Mouse (Mus musculus) myocyte (in vitro differentiated cells): ENCODE data around the gene Slc7a5. TPM values are rescaled to one million over a fixed set of nuclear protein-coding genes. Genes with fewer than 3 reads are reported as not detected.

Experiments
- H3K27me3 ChIP-seq: one replicate; pipeline ENCODE4 v1.6.1; 2011; ENCODE audit not compliant: control insufficient read depth, insufficient read depth, insufficient read length
- H3K36me3 ChIP-seq: one replicate; pipeline ENCODE4 v1.6.1; 2011; ENCODE audit not compliant: control insufficient read depth, insufficient read depth
- H3K4me2 ChIP-seq: one replicate; pipeline ENCODE4 v1.6.1; 2011; ENCODE audit warnings: low read depth, control low read depth
- H3K4me3 ChIP-seq: one replicate; pipeline ENCODE4 v1.5.1; 2011; ENCODE audit warnings: mild to moderate bottlenecking, control low read depth, moderate library complexity
- H3K79me2 ChIP-seq: one replicate; pipeline ENCODE4 v1.6.1; 2011; ENCODE audit not compliant: control insufficient read depth, insufficient read depth
- H3ac ChIP-seq: one replicate; pipeline ENCODE4 v1.6.1; 2011; ENCODE audit not compliant: control insufficient read depth, insufficient read length
- CEBPB ChIP-seq: IDR thresholded peaks from 2 replicates; pipeline ENCODE4 v1.6.1; 2011; ENCODE audit warnings: mild to moderate bottlenecking, moderate library complexity; ENCODE audit not compliant: poor library complexity, insufficient read depth, severe bottlenecking
- E2F4 ChIP-seq: IDR thresholded peaks from one replicate; pipeline ENCODE4 v1.6.1; 2011; ENCODE audit warnings: mild to moderate bottlenecking, control low read depth, moderate library complexity; ENCODE audit not compliant: insufficient read depth
- MAX ChIP-seq: IDR thresholded peaks from one replicate; pipeline ENCODE4 v1.6.1; 2011; ENCODE audit warnings: low read depth, mild to moderate bottlenecking, control low read depth
- MYOD1 ChIP-seq, 3 experiments: IDR thresholded peaks; one replicate each; pipeline ENCODE4 v1.6.1; 2011; ENCODE audit warnings: control low read depth in 2 of 3, low read depth in 2 of 3, mild to moderate bottlenecking in 2 of 3, moderate library complexity in 1 of 3; ENCODE audit not compliant: insufficient read length in 2 of 3, control insufficient read depth in 1 of 3
- MYOG ChIP-seq, 3 experiments: IDR thresholded peaks; one replicate each; pipeline ENCODE4 v1.6.1; 2011; ENCODE audit warnings: control low read depth in 2 of 3, low read depth in 2 of 3, mild to moderate bottlenecking in 2 of 3; ENCODE audit not compliant: insufficient read length in 2 of 3, control insufficient read depth in 1 of 3, insufficient read depth in 1 of 3
- POLR2A ChIP-seq: IDR thresholded peaks from one replicate; pipeline ENCODE4 v1.6.1; 2011; ENCODE audit warnings: low read depth, mild to moderate bottlenecking, control low read depth, moderate library complexity; ENCODE audit not compliant: insufficient read length
- POLR2AphosphoS2 ChIP-seq: IDR thresholded peaks from one replicate; pipeline ENCODE4 v1.6.1; 2011; ENCODE audit warnings: low read depth, control low read depth; ENCODE audit not compliant: insufficient read length
- REST ChIP-seq: IDR thresholded peaks from one replicate; pipeline ENCODE4 v1.6.1; 2011; ENCODE audit warnings: mild to moderate bottlenecking, control low read depth, moderate library complexity; ENCODE audit not compliant: insufficient read depth, insufficient read length
- SRF ChIP-seq: IDR thresholded peaks from one replicate; pipeline ENCODE4 v1.6.1; 2011; ENCODE audit warnings: low read depth; ENCODE audit not compliant: control insufficient read depth, insufficient read length
- TCF12 ChIP-seq: IDR thresholded peaks from one replicate; pipeline ENCODE4 v1.6.1; 2011; ENCODE audit warnings: mild to moderate bottlenecking, control low read depth; ENCODE audit not compliant: poor library complexity, insufficient read depth, severe bottlenecking
- TCF3 ChIP-seq: IDR thresholded peaks from one replicate; pipeline ENCODE4 v1.6.1; 2011; ENCODE audit warnings: low read depth, control low read depth; ENCODE audit not compliant: insufficient read length
- USF1 ChIP-seq: IDR thresholded peaks from one replicate; pipeline ENCODE4 v1.6.1; 2011; ENCODE audit warnings: low read depth, mild to moderate bottlenecking, control low read depth, moderate library complexity
- polyA plus RNA-seq: library from polyadenylated mRNA; unstranded; fragments of >200 nt; fragmentation: generic; extraction: Trizol; gene quantifications from one replicate; pipeline ENCODE4 v1.2.1, GENCODE M21; 2012; ENCODE audit warnings: missing spikeins

Slc7a5 gene
- polyA plus RNA-seq, 1 experiment, result 612 TPM

- no peak overlapping the region for H3K4me2 ChIP-seq
- no peaks in the 10 kb centered on the region for H3K27me3 ChIP-seq
- no peak overlapping the region for H3ac ChIP-seq
- no peak overlapping the region for H3K4me3 ChIP-seq
- no peaks in the 10 kb centered on the region for H3K36me3 ChIP-seq
- no peaks in the 10 kb centered on the region for H3K79me2 ChIP-seq
- TF ChIP-seq TCF12 (no peak), POLR2AphosphoS2 (no peak), CEBPB (no peak)
These were observed 36.2 kb upstream of the Slc7a5 start for GRCm38 (mm10) chr8:121943716-121944115.

- TF ChIP-seq REST (no peak), TCF12 (no peak), POLR2AphosphoS2 (no peak), CEBPB (no peak), USF1 (no peak), SRF (no peak)
- no peak overlapping the region for H3ac ChIP-seq
These were observed 35.6 kb upstream of the Slc7a5 start for GRCm38 (mm10) chr8:121943057-121943540.

DNA sequence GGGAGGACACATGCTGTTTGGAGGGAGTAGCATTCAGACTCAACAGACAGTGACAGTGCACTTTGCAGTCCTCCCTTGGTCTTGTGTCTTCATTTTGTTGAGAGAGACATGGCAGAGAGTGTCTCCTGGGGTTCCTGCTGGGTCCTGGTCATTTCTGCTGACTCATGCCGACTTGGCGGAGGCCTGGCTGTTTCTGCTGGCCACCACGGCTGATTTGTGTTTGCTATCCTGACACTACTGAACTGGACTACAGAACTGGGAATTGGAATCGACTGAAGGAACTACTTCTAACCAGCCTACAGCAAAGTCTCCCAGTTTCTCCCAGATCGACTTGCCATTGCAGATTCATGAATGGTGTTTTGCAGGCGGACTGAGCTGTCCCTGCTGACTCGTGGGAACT is 31.2 kb upstream of the Slc7a5 start:
- Histone ChIP-seq H3K27me3 (no peaks in the 10 kb centered on the region), H3K36me3 (no peaks in the 10 kb centered on the region), H3K79me2 (no peaks in the 10 kb centered on the region), H3ac (no peak overlapping the region), H3K4me2 (no peak overlapping the region), H3K4me3 (no peak overlapping the region)
- no peak for TF ChIP-seq CEBPB
- TF ChIP-seq USF1, result no peak
- TF ChIP-seq TCF12, result no peak
- TF ChIP-seq MYOG (IDR thresholded peaks at IDR 0.05; ENCODE audit: control insufficient read depth in 1 of 3, insufficient read depth in 1 of 3, insufficient read length in 2 of 3, low read depth in 2 of 3), result no peak
- no peak for TF ChIP-seq MAX
- no peak for TF ChIP-seq POLR2A
- no peak for TF ChIP-seq MYOD1 (IDR thresholded peaks at IDR 0.05; ENCODE audit: control insufficient read depth in 1 of 3, insufficient read length in 2 of 3, low read depth in 2 of 3)
- TF ChIP-seq TCF3, result no peak
- TF ChIP-seq SRF, result no peak
- TF ChIP-seq REST, result no peak

More at GRCm38 (mm10) chr8:121943057-121943540, 35.6 kb upstream of the Slc7a5 start:
- Histone ChIP-seq H3K27me3 (no peaks in the 10 kb centered on the region), H3K36me3 (no peaks in the 10 kb centered on the region), H3K4me2 (no peak overlapping the region), H3K4me3 (no peak overlapping the region), H3K79me2 (no peaks in the 10 kb centered on the region)

GRCm38 (mm10) chr8:121936391-121936790 is 28.9 kb upstream of the Slc7a5 start:
- H3K36me3 ChIP-seq, result no peaks in the 10 kb centered on the region
- H3K27me3 ChIP-seq, result no peaks in the 10 kb centered on the region
- no peak for TF ChIP-seq POLR2AphosphoS2
- no peak for TF ChIP-seq MAX
- no peak for TF ChIP-seq REST
- TF ChIP-seq USF1, result no peak
- no peak for TF ChIP-seq TCF12
- TF ChIP-seq TCF3, result no peak
- TF ChIP-seq MYOG (IDR thresholded peaks at IDR 0.05; ENCODE audit: control insufficient read depth in 1 of 3, insufficient read depth in 1 of 3, insufficient read length in 2 of 3, low read depth in 2 of 3), result no peak
- no peak for TF ChIP-seq CEBPB
- TF ChIP-seq SRF, result no peak
- no peak for TF ChIP-seq POLR2A
- TF ChIP-seq E2F4, result no peak
- TF ChIP-seq MYOD1 (IDR thresholded peaks at IDR 0.05; ENCODE audit: control insufficient read depth in 1 of 3, insufficient read length in 2 of 3, low read depth in 2 of 3), result no peak
- no peaks in the 10 kb centered on the region for H3K79me2 ChIP-seq
- no peak overlapping the region for H3ac ChIP-seq
- H3K4me3 ChIP-seq, result no peak overlapping the region
- H3K4me2 ChIP-seq, result no peak overlapping the region

- H3K36me3 ChIP-seq, result no peaks in the 10 kb centered on the region
- H3K4me3 ChIP-seq, result no peak overlapping the region
- H3K4me2 ChIP-seq, result no peak overlapping the region
- TF ChIP-seq E2F4 (no peak), CEBPB (no peak), USF1 (no peak), MYOG (IDR thresholded peaks at IDR 0.05; ENCODE audit: control insufficient read depth in 1 of 3, insufficient read depth in 1 of 3, insufficient read length in 2 of 3, low read depth in 2 of 3) (no peak), TCF12 (no peak), POLR2AphosphoS2 (no peak), MAX (no peak), REST (no peak), TCF3 (no peak), SRF (no peak), POLR2A (no peak), MYOD1 (IDR thresholded peaks at IDR 0.05; ENCODE audit: control insufficient read depth in 1 of 3, insufficient read length in 2 of 3, low read depth in 2 of 3) (no peak)
- no peaks in the 10 kb centered on the region for H3K79me2 ChIP-seq
- no peaks in the 10 kb centered on the region for H3K27me3 ChIP-seq
- no peak overlapping the region for H3ac ChIP-seq
These were observed 28.1 kb upstream of the Slc7a5 start for GRCm38 (mm10) chr8:121935341-121936294.
